Mouse (Mus musculus) mouse trophoblast stem cell (cell line): ENCODE measurements at regions not wholly inside any gene's neighbourhood (a gene's known extent, or its start where the extent isn't known, plus 50 kb on each side); places are given as distances from the start of the nearest gene placed in this dataset.

Source experiments
- in situ Hi-C, 2 experiments: fragments of 300-500 bp; cut with MseI, MboI; formaldehyde crosslinking; loops; 2 replicates in 1 of 2; 3 replicates in 1 of 2; pipeline ENCODE4 v1.15.1; 2025

DNA sequence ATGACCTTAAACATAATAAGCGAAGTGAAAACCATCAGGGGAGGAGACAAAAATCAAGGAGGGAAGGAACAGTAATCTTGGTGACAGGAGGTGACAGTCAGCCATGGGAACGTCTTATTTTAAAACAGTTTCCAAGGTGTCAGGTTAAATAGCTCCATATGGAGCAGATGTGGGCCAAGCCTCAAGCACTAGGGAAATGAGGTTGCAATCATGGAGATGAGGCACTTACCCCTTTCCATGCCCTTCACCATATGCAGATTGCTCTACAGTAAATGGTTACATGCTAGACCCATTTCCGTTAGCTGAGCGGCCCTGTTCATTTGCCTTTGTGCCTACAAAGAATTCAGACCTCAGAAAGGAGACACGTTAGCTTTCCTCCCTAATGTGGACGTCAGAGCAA is 204.8 kb upstream of the Gm6793 start:
- in situ Hi-C loops: no loop called here

DNA sequence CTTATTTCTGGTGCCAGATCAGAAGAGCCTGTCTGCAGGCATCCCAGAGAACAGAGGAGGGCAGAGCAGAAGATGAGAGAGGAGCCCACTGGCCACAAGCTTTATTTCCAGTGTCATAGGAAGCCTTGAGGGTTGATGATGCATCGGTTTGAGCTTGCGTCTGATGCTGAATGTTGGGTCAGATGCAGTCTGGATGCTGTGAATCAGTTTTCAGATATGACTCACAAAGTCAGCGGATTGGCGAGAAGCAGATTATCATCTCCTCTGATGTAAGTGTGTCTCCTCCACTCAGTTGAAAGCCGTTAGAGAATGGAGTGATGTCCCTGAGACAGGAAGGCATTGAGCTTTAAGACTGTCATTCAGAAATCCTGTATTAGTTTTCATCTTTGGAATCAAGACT is 197.3 kb upstream of the Gm6793 start:
- in situ Hi-C loops: no loop called here

DNA sequence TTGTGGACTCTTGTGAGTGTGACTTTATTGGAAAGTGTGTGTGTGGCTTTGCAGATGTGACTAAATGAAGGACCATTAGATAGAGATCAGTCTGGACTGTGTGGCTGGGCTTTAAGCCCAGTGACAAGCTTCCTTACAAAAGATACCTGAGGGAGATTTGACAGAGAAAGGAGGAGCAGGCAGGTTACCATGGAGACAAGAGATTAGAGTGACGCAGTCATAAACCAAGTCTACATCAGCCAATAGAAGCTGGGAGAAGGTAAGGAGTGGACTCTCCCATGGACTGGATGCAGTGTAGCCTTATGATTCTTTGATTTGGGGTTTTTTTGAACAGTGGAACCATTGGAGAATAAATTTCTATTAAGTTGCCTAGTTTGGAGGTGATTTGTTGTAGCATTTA is 181.6 kb upstream of the Gm6793 start:
- in situ Hi-C loops: no loop called here

DNA sequence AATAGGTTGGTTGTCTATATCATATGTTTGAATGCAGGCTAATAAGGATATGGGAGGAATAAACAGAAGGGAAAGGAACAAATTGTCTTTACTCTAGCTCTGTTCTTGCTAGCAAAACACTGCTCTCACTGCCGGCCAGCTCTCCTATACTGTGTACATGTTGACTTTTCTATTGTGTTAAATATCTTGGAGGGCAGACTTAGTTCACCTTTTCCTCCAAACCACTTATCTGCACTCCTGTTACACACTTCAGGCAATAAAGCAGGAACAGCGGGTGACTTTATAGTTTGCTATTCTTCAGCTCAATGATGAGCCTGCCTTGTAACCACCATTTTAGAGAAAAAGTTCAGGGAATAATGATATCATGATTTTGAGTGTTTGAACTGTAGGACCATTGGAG is 181.0 kb upstream of the Gm6793 start:
- in situ Hi-C loops: no loop called here

DNA sequence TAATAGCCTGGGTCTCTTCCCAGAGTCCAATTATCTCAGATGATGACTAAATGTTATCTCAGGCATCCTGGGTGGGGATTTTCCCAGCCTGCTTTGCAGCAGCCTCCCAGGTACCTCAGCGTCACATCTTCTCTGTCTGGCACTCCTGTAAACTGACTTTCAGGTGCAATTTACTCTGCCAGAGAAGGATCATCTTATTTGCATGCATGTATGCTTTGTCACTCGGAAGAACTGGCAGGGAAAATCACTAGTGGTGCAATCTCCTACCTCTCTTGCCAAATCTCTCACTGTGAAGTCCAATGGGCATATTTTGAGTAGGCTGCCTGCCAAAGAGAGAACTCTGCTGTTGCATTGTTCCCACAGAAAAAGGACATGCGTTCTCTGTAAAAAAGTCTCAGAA is 177.0 kb upstream of the Gm6793 start:
- in situ Hi-C loops: no loop called here

DNA sequence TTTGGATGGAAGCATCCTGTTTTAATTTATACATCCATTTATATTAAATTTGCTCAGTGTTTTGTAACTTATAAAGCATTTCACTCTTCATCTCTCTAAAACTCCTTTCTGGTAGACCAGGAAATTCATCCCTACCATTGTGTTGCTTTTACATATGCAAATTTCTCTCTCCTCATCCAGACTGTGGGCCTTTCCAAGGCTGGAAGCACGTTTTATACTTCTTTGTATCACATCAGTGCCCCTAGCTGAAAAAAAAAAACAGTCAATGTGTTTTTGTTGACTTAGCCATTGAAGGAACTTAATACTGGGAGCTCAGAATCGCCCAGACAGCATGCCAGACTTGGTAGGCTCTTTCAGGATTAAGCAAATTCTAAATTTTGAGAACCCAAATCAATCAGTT is 174.9 kb upstream of the Gm6793 start:
- in situ Hi-C loops: no loop called here

DNA sequence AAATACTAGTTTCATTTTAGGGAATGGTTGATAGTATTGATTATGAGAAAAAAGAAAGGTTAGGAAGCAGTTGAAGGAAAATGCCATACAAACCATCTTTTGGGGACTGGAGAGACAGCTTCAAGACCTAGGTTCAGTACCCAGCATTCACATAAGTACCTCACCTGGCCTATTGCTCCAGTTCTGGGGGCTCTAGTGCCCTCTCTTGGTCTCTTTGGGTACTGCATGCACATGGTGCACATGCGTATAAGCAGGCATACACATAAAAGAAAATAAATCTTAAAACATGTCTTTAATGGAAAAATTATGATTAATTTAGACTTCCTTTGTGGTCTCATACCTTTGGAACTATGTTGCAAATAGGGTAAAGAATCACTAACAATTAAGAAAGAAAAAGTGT is 155.3 kb upstream of the Gm6793 start:
- in situ Hi-C loops: no loop called here

DNA sequence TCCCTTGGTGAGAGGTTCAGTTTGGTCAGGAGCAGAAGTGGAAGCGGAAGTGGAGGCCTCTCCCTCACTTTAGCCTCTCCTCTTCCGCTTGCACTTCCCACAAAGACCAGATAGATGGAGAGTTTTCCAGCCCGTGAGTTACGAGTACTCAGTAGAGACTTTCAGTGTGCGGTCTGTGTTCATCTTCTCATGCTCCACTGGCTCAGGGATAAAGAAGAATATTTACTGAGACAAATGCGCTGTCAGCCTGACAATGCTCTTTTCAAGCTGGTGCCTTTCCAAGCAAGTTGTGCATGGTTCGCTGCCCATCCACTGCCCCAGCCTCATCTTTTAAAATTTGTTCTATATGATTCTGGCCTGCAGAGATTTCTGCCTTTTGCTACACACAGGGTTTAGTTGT is 141.8 kb upstream of the Gm6793 start:
- in situ Hi-C loops: no loop called here

DNA sequence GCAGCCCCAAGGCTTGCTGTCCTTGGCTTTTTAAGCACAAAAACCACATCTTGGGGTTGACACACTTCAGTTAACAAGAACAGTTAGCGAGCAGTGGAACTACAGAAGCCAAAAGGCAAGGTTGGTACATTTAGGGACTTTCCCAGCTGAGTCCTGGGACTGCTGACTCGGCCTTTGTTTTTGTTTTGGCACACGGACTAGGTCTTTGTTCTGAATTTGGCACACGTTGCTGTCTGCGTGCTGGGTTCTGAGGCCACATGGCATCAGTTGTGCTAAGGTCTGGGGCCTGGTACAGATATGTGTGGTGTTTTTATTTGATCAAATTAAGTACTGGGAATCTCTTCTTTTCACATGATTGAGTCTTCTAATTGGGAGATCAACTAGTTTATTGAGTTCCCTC is 124.1 kb upstream of the Gm6793 start:
- in situ Hi-C loops: no loop called here

DNA sequence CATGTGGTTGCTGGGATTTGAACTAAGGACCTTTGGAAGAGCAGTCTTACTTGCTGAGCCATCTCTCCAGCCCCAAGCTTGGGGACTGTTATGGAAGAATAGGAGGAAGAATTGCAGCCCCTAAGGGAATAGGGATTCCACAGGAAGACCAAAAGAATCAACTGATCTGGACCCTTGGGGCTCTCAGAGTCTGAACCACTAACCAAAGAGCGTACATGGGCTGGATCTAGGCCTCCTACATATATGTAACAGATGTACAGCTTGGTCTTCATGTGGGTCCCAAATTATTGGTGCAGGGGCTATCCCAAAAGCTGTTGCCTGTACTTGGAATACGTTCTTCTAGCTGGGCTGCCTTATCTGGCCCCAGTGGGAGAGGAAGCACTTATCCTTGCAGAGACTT is 115.4 kb upstream of the Gm6793 start:
- in situ Hi-C loops: no loop called here

DNA sequence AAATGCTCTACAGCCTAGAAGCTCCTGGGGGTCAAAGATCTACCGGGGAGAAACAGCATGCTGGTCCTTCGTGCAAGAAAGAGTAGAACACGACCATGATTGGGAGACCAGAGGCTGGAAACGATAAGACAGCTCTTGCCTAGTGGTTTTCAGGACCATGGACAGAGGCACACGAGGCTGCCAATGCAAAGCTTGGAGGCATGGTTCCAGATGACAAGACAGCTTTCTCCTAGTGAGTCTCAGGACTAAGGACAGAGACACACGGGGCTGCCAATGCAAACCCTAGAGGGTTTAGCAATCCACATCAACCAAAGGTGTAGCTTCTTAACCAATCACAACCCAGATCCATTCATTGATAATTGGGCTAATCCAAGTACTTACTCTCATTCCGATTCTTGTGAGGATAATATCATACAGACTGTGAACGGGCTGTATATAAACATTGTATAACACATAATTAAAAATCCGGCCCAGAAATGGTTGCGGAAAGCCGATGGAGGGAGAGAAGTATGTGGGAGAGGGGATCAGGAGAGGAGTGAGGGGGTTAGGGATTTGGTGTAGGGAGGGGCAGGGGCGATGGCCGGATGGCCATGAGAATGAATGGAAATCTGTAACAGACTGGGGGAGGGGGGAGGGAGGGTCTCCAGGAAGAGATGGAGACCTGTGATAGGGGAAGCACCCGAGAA is 114.1 kb upstream of the Gm6793 start:
- in situ Hi-C loops: no loop called here

DNA sequence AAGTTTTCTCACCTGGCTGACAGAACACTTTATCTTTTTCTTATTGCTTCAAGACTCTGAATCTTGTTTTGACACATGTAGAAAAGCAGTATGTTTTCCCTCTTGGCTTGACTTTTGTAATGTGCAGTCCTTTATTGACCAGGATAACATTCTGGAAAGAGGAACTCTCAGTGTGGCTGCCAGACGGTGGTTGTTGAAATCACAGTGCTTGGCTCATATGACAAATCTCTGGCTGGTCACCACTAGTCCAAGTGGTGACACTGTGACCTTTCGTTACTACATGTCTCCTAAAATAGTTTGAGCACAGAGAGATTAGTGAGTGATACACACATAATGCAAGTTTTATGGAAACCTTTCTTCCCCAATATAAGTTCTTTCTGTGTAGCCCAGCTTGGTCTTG is 97.1 kb upstream of the Gm6793 start:
- in situ Hi-C loops: no loop called here

DNA sequence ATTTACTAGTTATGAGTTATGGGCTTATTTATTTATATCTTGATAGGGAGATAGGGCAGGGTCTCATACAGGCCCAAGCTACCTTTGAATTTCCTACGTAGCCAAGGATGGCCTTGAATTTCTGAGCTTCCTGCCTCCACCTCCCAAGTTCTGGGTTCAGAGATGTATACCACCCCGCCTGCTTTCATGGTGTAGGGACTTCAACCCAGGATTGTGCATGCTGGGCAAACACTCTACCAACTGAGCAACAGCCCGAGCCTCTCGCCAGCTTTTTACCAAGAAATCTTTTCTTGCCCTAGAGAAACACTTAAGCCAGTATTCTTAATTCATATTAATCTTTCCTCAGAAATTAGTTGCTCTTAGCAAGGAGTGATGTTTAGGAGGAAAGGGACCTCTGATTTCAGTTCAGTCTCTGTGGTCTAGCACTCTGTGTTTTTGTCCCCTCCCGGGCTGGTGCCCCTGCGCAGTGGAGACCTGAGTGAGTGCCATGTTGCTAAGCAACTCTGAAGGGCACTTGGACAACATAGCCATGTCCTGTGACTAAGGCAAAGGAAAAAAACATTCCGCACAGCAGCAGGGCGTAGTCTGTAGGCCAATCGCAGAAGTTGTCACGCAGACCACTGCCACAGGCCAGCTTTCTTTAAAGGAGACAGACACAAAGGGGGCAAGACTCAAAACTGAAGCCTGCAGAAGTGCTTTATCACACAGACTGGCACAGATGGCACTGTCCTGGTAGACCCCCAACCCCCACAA is 83.2 kb upstream of the Gm6793 start:
- in situ Hi-C loops: no loop called here

DNA sequence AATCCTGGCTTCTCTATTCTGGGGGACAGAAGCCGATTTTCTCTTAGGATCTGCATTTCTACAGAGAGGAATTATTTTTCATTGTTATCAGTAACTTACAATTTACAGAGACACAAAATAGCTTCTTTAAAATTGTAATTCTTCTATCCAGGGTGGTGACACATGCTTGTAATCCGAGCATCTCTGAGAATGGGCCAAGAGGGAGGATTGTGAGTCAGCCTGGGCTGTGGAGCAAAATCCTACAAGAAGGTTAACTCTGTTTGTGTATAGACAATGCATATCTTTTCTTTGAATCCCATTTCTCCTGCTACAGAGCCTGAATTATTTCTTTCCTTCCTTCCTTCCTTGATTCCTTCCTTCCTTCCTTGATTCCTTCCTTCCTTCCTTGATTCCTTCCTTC is 80.0 kb upstream of the Gm6793 start:
- in situ Hi-C loops: no loop called here

DNA sequence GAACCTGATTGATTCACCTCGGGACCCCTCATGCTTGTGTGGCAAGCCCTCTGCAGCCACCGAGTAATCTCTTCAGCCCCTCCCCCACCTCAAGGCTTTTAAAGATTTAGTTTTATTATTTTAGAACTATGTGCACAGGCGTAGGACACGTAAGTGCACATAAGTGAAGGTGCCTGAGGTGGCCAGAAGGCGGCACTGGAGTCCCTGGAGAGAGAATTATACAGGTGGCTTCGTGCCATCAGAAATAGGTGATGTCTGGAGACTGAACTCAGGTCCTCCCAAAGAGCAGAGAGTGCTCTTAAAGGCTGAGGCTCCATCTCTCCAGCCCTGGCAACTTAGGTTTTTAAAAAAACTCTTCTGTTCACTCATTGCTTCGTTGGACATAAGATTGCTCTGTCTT is 78.7 kb upstream of the Gm6793 start:
- in situ Hi-C loops: no loop called here

DNA sequence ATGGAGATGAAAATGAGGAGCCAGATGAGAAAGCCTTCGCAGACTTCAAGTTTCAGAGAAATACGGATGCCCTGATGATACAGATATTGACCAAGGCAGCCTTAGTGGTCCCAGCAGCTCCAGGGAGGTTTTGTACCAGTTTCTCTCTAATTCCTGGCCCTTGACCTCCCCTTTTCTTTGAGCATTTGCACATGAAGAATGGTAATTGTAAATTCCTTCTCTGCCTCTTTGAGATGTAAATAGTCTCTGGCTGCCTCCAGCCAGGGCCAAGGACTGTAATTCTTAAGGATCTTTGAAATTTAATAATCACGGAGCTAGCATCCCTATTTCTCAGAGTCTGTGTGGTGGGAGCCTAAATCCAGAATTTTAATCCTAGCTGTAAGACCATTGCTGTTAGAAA is 78.0 kb upstream of the Gm6793 start:
- in situ Hi-C loops: no loop called here

DNA sequence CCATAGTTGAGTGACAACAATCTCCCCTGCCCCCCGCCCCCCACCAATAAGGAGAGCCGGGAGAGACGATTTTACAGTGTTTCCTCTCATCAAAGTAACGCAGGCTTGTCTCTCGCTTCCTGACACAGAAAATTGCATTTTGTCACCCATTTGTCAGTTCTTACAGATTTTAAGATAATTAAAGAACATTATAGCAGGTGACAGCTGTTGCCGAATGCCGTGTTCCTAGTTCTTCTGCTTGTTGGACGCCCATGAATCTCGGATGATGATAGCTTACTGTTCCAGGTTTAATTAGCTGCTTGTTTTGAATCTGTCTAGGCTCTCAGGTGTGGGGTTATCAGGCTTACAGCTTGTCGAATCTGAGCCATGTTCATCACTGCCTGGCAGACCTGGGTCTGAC is 63.8 kb upstream of the Gm6793 start:
- in situ Hi-C loops: no loop called here

DNA sequence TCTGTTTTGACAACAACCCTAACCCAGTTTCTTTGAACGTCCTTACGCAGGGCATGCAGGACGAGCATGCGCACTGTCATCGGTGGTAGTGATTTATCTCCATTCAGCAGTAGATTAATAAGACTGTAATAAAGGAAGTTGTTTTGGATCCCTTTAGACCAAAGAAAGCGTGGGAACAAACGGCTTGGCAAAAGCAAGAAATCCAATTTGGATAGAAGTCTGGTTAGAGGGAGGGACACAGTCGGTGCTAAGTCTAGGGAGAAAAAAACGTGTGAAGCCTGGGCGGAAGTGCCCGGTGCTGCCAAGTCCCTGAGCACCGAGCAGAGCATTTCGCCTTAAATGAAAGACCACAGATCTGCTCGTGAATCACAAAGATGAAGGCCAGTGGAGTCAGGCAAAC is 57.4 kb upstream of the Gm6793 start:
- in situ Hi-C loops: no loop called here

DNA sequence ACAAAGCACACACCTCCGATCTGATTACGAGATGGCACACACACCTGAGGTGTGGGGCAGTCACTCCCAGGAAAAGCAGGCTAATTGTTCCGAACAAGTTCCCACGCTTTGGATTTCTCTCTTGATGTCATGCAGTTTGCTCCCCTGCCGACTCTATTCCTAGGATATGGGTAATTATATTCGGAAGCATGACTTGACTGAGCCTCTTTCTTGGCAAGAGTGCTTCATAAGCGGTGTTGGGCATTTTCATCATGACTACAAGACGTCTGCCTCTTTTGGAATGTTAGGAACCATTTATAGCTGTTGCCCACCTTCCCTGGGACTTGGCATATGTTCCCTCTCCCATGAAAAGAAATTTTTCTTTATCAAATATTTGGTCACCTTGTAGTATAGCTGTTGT is 55.4 kb upstream of the Gm6793 start:
- in situ Hi-C loops: no loop called here
